Mouse (Mus musculus) hindlimb bud, embryonic 11.5 days (tissue): Measurements from ENCODE around the gene Polr1a.
"Not testable (repeated sequence)": the region's sequence is repeated elsewhere in the genome, so short reads cannot be mapped to it uniquely, and the experiment has no call there.

Experiments used
- DNase-seq: peaks from one replicate; pipeline ENCODE4 v3.0.0-alpha.2; 2012; ENCODE audit warnings: low read depth, low spot score; ENCODE audit errors: extremely low spot score

Polr1a gene

GRCm38 (mm10) chr6:71908481-71909381 is at the start of gene Polr1a, which contains the start of gene Ptcd3:
TSS of gene Polr1a (plus strand) at chr6:71909053.
TSS of gene Ptcd3 (minus strand) at chr6:71908750.
- DNase-seq: peak; percentile 97

GRCm38 (mm10) chr6:71867751-71868150 is 41.1 kb upstream of the Polr1a start:
- no peak for DNase-seq

- DNase-seq: no peak
These were observed 40.0 kb upstream of the Polr1a start for GRCm38 (mm10) chr6:71868809-71869208.

- no peak for DNase-seq
These were observed 37.5 kb upstream of the Polr1a start for GRCm38 (mm10) chr6:71871396-71871795.

- DNase-seq: no peak
These were observed 30.7 kb upstream of the Polr1a start for GRCm38 (mm10) chr6:71877965-71878760.

- no peak for DNase-seq
These were observed 15.6 kb upstream of the Polr1a start for GRCm38 (mm10) chr6:71893263-71893662.

- DNase-seq: no peak
These were observed 1.1 kb upstream of the Polr1a start for GRCm38 (mm10) chr6:71907702-71908235.

- DNase-seq: no peak
These were observed 531 bp downstream of the Polr1a start for GRCm38 (mm10) chr6:71909384-71909783.

- no peak for DNase-seq
These were observed 987 bp downstream of the Polr1a start for GRCm38 (mm10) chr6:71909840-71910239.

GRCm38 (mm10) chr6:71911686-71912450 is 3.0 kb downstream of the Polr1a start:
- no peak for DNase-seq

- no peak for DNase-seq
These were observed 11.9 kb downstream of the Polr1a start for GRCm38 (mm10) chr6:71920752-71921151.

- DNase-seq: not testable (repeated sequence)
These were observed 16.4 kb downstream of the Polr1a start for GRCm38 (mm10) chr6:71925233-71925632.

- DNase-seq: no peak
These were observed 19.1 kb downstream of the Polr1a start for GRCm38 (mm10) chr6:71927911-71928310.

- DNase-seq: no peak
These were observed 21.2 kb downstream of the Polr1a start for GRCm38 (mm10) chr6:71930053-71930452.

GRCm38 (mm10) chr6:71930830-71931437 is 22.1 kb downstream of the Polr1a start:
- DNase-seq: no peak

GRCm38 (mm10) chr6:71932347-71932746 is 23.5 kb downstream of the Polr1a start:
- no peak for DNase-seq

- no peak for DNase-seq
These were observed 25.3 kb downstream of the Polr1a start for GRCm38 (mm10) chr6:71934081-71934556.

- no peak for DNase-seq
These were observed 26.9 kb downstream of the Polr1a start for GRCm38 (mm10) chr6:71935737-71936136.

- peak; percentile 42 for DNase-seq
These were observed 32.1 kb downstream of the Polr1a start for GRCm38 (mm10) chr6:71940912-71941311.

- DNase-seq: no peak
These were observed 36.2 kb downstream of the Polr1a start for GRCm38 (mm10) chr6:71945101-71945500.
